Comparison of ENCODE assay signal across 9 mouse cellular contexts in the genomic region with DNA sequence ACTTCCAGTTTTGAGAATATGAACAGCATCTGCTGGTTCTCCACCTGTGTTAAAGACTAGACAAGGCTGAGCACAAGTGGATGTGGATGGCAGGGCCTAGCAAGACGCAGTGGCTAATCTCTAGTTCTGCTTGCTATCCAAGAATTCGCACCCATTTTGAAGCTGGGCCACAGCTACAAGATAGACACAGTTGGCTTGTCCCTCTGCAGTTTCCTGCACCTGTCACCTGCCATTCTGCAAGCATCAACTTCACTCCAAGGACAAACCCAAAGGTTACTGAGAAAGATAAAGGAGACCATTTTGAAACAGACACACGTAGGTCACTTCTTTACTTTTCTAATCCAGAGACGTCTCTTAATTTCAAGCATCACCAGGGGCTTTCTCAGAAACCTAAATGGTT. TPM values are rescaled to one million over a fixed set of nuclear protein-coding genes. Genes with fewer than 3 reads are reported as not detected.
DNase-seq lines count a peak whose midpoint lies in the region; ATAC-seq and TF ChIP-seq lines count a peak whose summit lies in the region.
"Had no signal": no experiment of that assay in that cellular context is flagged by ENCODE, and none has a peak within 500 bp of the region (broad histone marks: within the 10 kb centered on the region; RNA-seq: fewer than 3 reads in every experiment).

No protein-coding gene starts in this region.

- peak overlapping the region; percentile 85 for H3K27ac ChIP-seq in kidney, embryonic 16.5 days (ENCODE audit: low read length)
- no peak overlapping the region for H3K27ac ChIP-seq in embryonic facial prominence, embryonic 11.5 days (replicated peaks; ENCODE audit: low read depth, low read length)
- H3K27ac ChIP-seq in hindbrain, postnatal 0 days: peak overlapping the region; percentile 96
- H3K27ac ChIP-seq in midbrain, postnatal 0 days (ENCODE audit: low read depth, low read length): peak overlapping the region; percentile 94

- WGBS in kidney, embryonic 16.5 days: 71% methylated on average over 4 of the region's 4 CpGs
- WGBS in embryonic facial prominence, embryonic 11.5 days: 62% methylated on average over 4 of the region's 4 CpGs
- WGBS in hindbrain, postnatal 0 days: 58% methylated on average over 4 of the region's 4 CpGs
- WGBS in midbrain, postnatal 0 days: 57% methylated on average over 4 of the region's 4 CpGs

- no peaks in the 10 kb centered on the region for H3K27me3 ChIP-seq in kidney, embryonic 16.5 days (ENCODE audit: insufficient read depth, low read length)
- no peaks in the 10 kb centered on the region for H3K27me3 ChIP-seq in embryonic facial prominence, embryonic 11.5 days (ENCODE audit: control insufficient read depth, insufficient read depth, low read length)
- no peaks in the 10 kb centered on the region for H3K27me3 ChIP-seq in hindbrain, postnatal 0 days (ENCODE audit: insufficient read depth, low read length)
- no peaks in the 10 kb centered on the region for H3K27me3 ChIP-seq in midbrain, postnatal 0 days (ENCODE audit: insufficient read depth, low read length)

- H3K4me1 ChIP-seq in kidney, embryonic 16.5 days (ENCODE audit: insufficient read depth, low read length): peaks cover 25% of the 10 kb centered on the region
- peaks cover 4% of the 10 kb centered on the region; the same call in 1 of the 2 replicates for H3K4me1 ChIP-seq in embryonic facial prominence, embryonic 11.5 days (ENCODE audit: control insufficient read depth, insufficient read depth, low read length)
- H3K4me1 ChIP-seq in hindbrain, postnatal 0 days (ENCODE audit: insufficient read depth, low read length): peaks cover 15% of the 10 kb centered on the region; the same call in 1 of the 2 replicates
- H3K4me1 ChIP-seq in midbrain, postnatal 0 days (ENCODE audit: insufficient read depth, low read length): peaks cover 15% of the 10 kb centered on the region; the same call in 1 of the 2 replicates

- TF ChIP-seq CTCF in hindbrain, postnatal 0 days (IDR thresholded peaks at IDR 0.05; ENCODE audit: low read depth): no peak
- TF ChIP-seq CTCF in midbrain, postnatal 0 days (IDR thresholded peaks at IDR 0.05): no peak

- peak overlapping the region; percentile 95 for H3K4me3 ChIP-seq in kidney, embryonic 16.5 days (ENCODE audit: low read length)
- peak overlapping the region; percentile 92; the same call in 1 of the 2 replicates for H3K4me3 ChIP-seq in embryonic facial prominence, embryonic 11.5 days (ENCODE audit: low read depth, low read length)
- peak overlapping the region; percentile 98 for H3K4me3 ChIP-seq in hindbrain, postnatal 0 days (ENCODE audit: low read length)
- H3K4me3 ChIP-seq in midbrain, postnatal 0 days (ENCODE audit: low read depth, low read length): peak overlapping the region; percentile 83

- H3K9me3 ChIP-seq in kidney, embryonic 16.5 days (ENCODE audit: low read length): no peaks in the 10 kb centered on the region
- no peaks in the 10 kb centered on the region for H3K9me3 ChIP-seq in embryonic facial prominence, embryonic 11.5 days (replicated peaks; ENCODE audit: control insufficient read depth, low read length)
- no peaks in the 10 kb centered on the region for H3K9me3 ChIP-seq in hindbrain, postnatal 0 days (ENCODE audit: low read length)
- H3K9me3 ChIP-seq in midbrain, postnatal 0 days (ENCODE audit: low read length): no peaks in the 10 kb centered on the region

- ATAC-seq in kidney, embryonic 16.5 days (ENCODE audit: low FRiP score, low TSS enrichment): no peak
- ATAC-seq in embryonic facial prominence, embryonic 11.5 days (replicated peaks; ENCODE audit: insufficient number of reproducible peaks, low FRiP score, low TSS enrichment, low read depth): no peak
- no peak for ATAC-seq in hindbrain, postnatal 0 days
- ATAC-seq in midbrain, postnatal 0 days (ENCODE audit: low FRiP score): no peak
- ATAC-seq in granulocyte monocyte progenitor cell, adult 5-6 weeks (replicated peaks; ENCODE audit: poor library complexity, severe bottlenecking): no peak
- ATAC-seq in inflammation-experienced regulatory T-cells, adult 6 months: no peak

- no peak for DNase-seq in kidney, postnatal 4 days
- no peak for DNase-seq in embryonic facial prominence, embryonic 11.5 days (ENCODE audit: low spot score)
- DNase-seq in hindbrain, postnatal 0 days (ENCODE audit: low spot score): no peak
- DNase-seq in midbrain, postnatal 0 days (ENCODE audit: low spot score): no peak
- no peak for DNase-seq in cerebellum, adult 11 months

- peak overlapping the region; percentile 78 for H3K9ac ChIP-seq in kidney, embryonic 16.5 days (replicated peaks; ENCODE audit: low read length)
- peak overlapping the region; percentile 69 for H3K9ac ChIP-seq in embryonic facial prominence, embryonic 11.5 days (replicated peaks; ENCODE audit: low read length)
- peak overlapping the region; percentile 92; the same call in 1 of the 2 replicates for H3K9ac ChIP-seq in hindbrain, postnatal 0 days (replicated peaks; ENCODE audit: low read length)
- H3K9ac ChIP-seq in midbrain, postnatal 0 days (replicated peaks; ENCODE audit: low read length, poor library complexity, severe bottlenecking): peak overlapping the region; percentile 94

- peak overlapping the region; percentile 71 for H3K4me2 ChIP-seq in kidney, embryonic 16.5 days (replicated peaks; ENCODE audit: low read depth, low read length)
- H3K4me2 ChIP-seq in embryonic facial prominence, embryonic 11.5 days (ENCODE audit: low read depth, low read length): peak overlapping the region; percentile 67
- H3K4me2 ChIP-seq in hindbrain, postnatal 0 days (ENCODE audit: low read depth, low read length): peak overlapping the region; percentile 81
- peak overlapping the region; percentile 78 for H3K4me2 ChIP-seq in midbrain, postnatal 0 days (ENCODE audit: low read depth, low read length, poor library complexity, severe bottlenecking)

- peaks cover 20% of the 10 kb centered on the region for H3K36me3 ChIP-seq in kidney, embryonic 16.5 days (ENCODE audit: insufficient read depth, low read length)
- peaks cover 4% of the 10 kb centered on the region for H3K36me3 ChIP-seq in embryonic facial prominence, embryonic 11.5 days (replicated peaks; ENCODE audit: control insufficient read depth, insufficient read depth, low read depth, low read length)
- peaks cover 23% of the 10 kb centered on the region for H3K36me3 ChIP-seq in hindbrain, postnatal 0 days (ENCODE audit: insufficient read depth, low read length)
- H3K36me3 ChIP-seq in midbrain, postnatal 0 days (ENCODE audit: insufficient read depth, low read length): peaks cover 22% of the 10 kb centered on the region

RNA-seq across cellular contexts. Expression of gene Fth1, which starts 1.2 kb away (rescaled TPM):
- polyA plus RNA-seq in kidney, embryonic 16.5 days (2015; fragmentation: Nextera tagmentation; extraction: Ambion mirVana): 1,651 and 1,666 TPM in 2 replicates
- polyA plus RNA-seq in embryonic facial prominence, embryonic 11.5 days (2014; fragmentation: Nextera tagmentation; extraction: Ambion mirVana): 1,303 and 1,312 TPM in 2 replicates
- total RNA-seq in hindbrain, postnatal 0 days (2014; rRNA removed): 301 and 443 TPM in 2 replicates
- 2,616 and 2,786 TPM in 2 replicates for polyA plus RNA-seq in hindbrain, postnatal 0 days (2015; fragmentation: Nextera tagmentation; extraction: Ambion mirVana)
- 337 and 436 TPM in 2 replicates for total RNA-seq in midbrain, postnatal 0 days (2014; rRNA removed)
- polyA plus RNA-seq in midbrain, postnatal 0 days (2015; fragmentation: Nextera tagmentation; extraction: Ambion mirVana): 2,585 and 2,689 TPM in 2 replicates
- total RNA-seq in granulocyte monocyte progenitor cell, adult 5-6 weeks (2014; fragmentation: Nextera tagmentation): 806 and 810 TPM in 2 replicates
- total RNA-seq in granulocyte monocyte progenitor cell, adult 5-6 weeks (2017): 350 and 359 TPM in 2 replicates
- polyA plus RNA-seq in inflammation-experienced regulatory T-cells, adult 6 months (2017; shearing (Covaris generic)): 1,000 to 10,000 TPM; 1,678 to 2,599 (median 2,226) TPM

RNA-seq across cellular contexts. Expression of gene Best1, which starts 19.8 kb away (rescaled TPM):
- polyA plus RNA-seq in kidney, embryonic 16.5 days (2015; fragmentation: Nextera tagmentation; extraction: Ambion mirVana): 1.4 and 1.9 TPM in 2 replicates
- 1.7 and 1.9 TPM in 2 replicates for polyA plus RNA-seq in embryonic facial prominence, embryonic 11.5 days (2014; fragmentation: Nextera tagmentation; extraction: Ambion mirVana)
- 0.86 and 1.5 TPM in 2 replicates for total RNA-seq in hindbrain, postnatal 0 days (2014; rRNA removed)
- polyA plus RNA-seq in hindbrain, postnatal 0 days (2015; fragmentation: Nextera tagmentation; extraction: Ambion mirVana): 2.6 and 3.0 TPM in 2 replicates
- total RNA-seq in midbrain, postnatal 0 days (2014; rRNA removed): 2.5 and 4.1 TPM in 2 replicates
- polyA plus RNA-seq in midbrain, postnatal 0 days (2015; fragmentation: Nextera tagmentation; extraction: Ambion mirVana): 2.9 and 3.5 TPM in 2 replicates
- not detected in 2 replicates for total RNA-seq in granulocyte monocyte progenitor cell, adult 5-6 weeks (2014; fragmentation: Nextera tagmentation)
- total RNA-seq in granulocyte monocyte progenitor cell, adult 5-6 weeks (2017): 0.09 TPM in 1 of 2 replicates, not detected in the other
- polyA plus RNA-seq in inflammation-experienced regulatory T-cells, adult 6 months (2017; shearing (Covaris generic)): under 1 TPM in 1 of 3 experiments, not detected in 2; 0.21 TPM
- total RNA-seq: monocyte, adult 5-6 weeks had no signal

RNA-seq across cellular contexts. Expression of gene Rab3il1, which starts 19.8 kb away (rescaled TPM):
- 32.0 and 34.6 TPM in 2 replicates for polyA plus RNA-seq in kidney, embryonic 16.5 days (2015; fragmentation: Nextera tagmentation; extraction: Ambion mirVana)
- 53.8 and 56.4 TPM in 2 replicates for polyA plus RNA-seq in embryonic facial prominence, embryonic 11.5 days (2014; fragmentation: Nextera tagmentation; extraction: Ambion mirVana)
- total RNA-seq in hindbrain, postnatal 0 days (2014; rRNA removed): 19.7 and 23.0 TPM in 2 replicates
- polyA plus RNA-seq in hindbrain, postnatal 0 days (2015; fragmentation: Nextera tagmentation; extraction: Ambion mirVana): 20.1 and 22.2 TPM in 2 replicates
- 20.6 and 23.3 TPM in 2 replicates for total RNA-seq in midbrain, postnatal 0 days (2014; rRNA removed)
- 21.7 and 23.5 TPM in 2 replicates for polyA plus RNA-seq in midbrain, postnatal 0 days (2015; fragmentation: Nextera tagmentation; extraction: Ambion mirVana)
- 3.7 and 8.2 TPM in 2 replicates for total RNA-seq in granulocyte monocyte progenitor cell, adult 5-6 weeks (2014; fragmentation: Nextera tagmentation)
- total RNA-seq in granulocyte monocyte progenitor cell, adult 5-6 weeks (2017): 1.9 and 2.8 TPM in 2 replicates
- polyA plus RNA-seq in inflammation-experienced regulatory T-cells, adult 6 months (2017; shearing (Covaris generic)): not detected

RNA-seq across cellular contexts. Expression of gene Fads3, which starts 59.7 kb away (rescaled TPM):
- polyA plus RNA-seq in kidney, embryonic 16.5 days (2015; fragmentation: Nextera tagmentation; extraction: Ambion mirVana): 30.1 and 36.5 TPM in 2 replicates
- polyA plus RNA-seq in embryonic facial prominence, embryonic 11.5 days (2014; fragmentation: Nextera tagmentation; extraction: Ambion mirVana): 3.7 TPM in 2 replicates
- 52.5 and 59.0 TPM in 2 replicates for total RNA-seq in hindbrain, postnatal 0 days (2014; rRNA removed)
- 35.1 and 37.4 TPM in 2 replicates for polyA plus RNA-seq in hindbrain, postnatal 0 days (2015; fragmentation: Nextera tagmentation; extraction: Ambion mirVana)
- 74.6 and 92.8 TPM in 2 replicates for total RNA-seq in midbrain, postnatal 0 days (2014; rRNA removed)
- polyA plus RNA-seq in midbrain, postnatal 0 days (2015; fragmentation: Nextera tagmentation; extraction: Ambion mirVana): 38.8 and 39.2 TPM in 2 replicates
- total RNA-seq in granulocyte monocyte progenitor cell, adult 5-6 weeks (2014; fragmentation: Nextera tagmentation): 0.38 and 0.97 TPM in 2 replicates
- 0.22 and 1.4 TPM in 2 replicates for total RNA-seq in granulocyte monocyte progenitor cell, adult 5-6 weeks (2017)
- polyA plus RNA-seq in inflammation-experienced regulatory T-cells, adult 6 months (2017; shearing (Covaris generic)): not detected
- total RNA-seq: monocyte, adult 5-6 weeks had no signal

Comparison
In these comparisons a context has a peak if more than half of its experiments do, and no peak if none do; other contexts are left out.
1. RNA of gene Rab3il1, which starts 19.8 kb away (polyA plus RNA-seq): 53.8 to 56.4 TPM in embryonic facial prominence, embryonic 11.5 days, 32.0 to 34.6 TPM in kidney, embryonic 16.5 days, 20.1 to 22.2 TPM in hindbrain, postnatal 0 days and 21.7 to 23.5 TPM in midbrain, postnatal 0 days; not detected in inflammation-experienced regulatory T-cells, adult 6 months; every median in the first group is over 10 times any median in the second.
2. Peak in every context shown above with its lines, with median percentiles within 50 percentile points of each other: H3K4me2 ChIP-seq, H3K4me3 ChIP-seq and H3K9ac ChIP-seq.